In the genomic region with DNA sequence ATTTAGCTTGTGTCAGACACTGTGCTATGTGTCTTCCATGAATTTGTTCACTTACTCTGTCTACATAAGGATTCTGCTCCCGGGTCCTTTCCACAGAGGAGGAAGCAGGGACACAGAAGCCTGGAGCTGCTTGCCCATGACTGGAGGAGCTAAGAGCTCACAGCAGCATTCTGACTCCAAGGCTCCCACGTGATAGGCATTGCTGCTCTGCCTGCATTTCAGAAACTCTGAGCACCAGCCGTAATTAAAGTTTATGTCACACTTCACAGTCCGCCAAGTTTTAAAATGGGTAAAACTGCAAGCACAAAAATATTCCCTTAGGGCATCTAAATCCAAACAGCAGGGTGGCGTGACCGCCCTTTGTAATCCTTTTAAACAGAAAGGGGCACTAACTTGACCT, we compare ENCODE assay signal across 12 mouse cellular contexts.
A peak's percentile ranks its signal among the peaks of the same experiment; 100 is the strongest.
DNase-seq lines count a peak whose midpoint lies in the region; ATAC-seq lines count a peak whose summit lies in the region.
"Had no signal": no experiment of that assay in that cellular context is flagged by ENCODE, and none has a peak within 500 bp of the region (broad histone marks: within the 10 kb centered on the region; RNA-seq: fewer than 3 reads in every experiment).

No protein-coding gene starts in this region.

- H3K4me1 ChIP-seq in kidney, embryonic 15.5 days: peaks cover 20% of the 10 kb centered on the region
- H3K4me1 ChIP-seq in limb, embryonic 13.5 days: peaks cover 22% of the 10 kb centered on the region
- H3K4me1 ChIP-seq: heart, embryonic 15.5 days had no signal

- DNase-seq in kidney, adult 8-10 months: no peak
- DNase-seq in brain, adult 2 months (ENCODE audit: low read depth, low spot score): peak; percentile 74
- DNase-seq in embryo, embryonic 10.5 days (ENCODE audit: low spot score): peak; percentile 35
- DNase-seq in urinary bladder, postnatal 36 days (ENCODE audit: low spot score in 2 of 2): no peak
- DNase-seq in frontal cortex, postnatal 25 days (ENCODE audit: low spot score in 2 of 2): no peak
- DNase-seq: adrenal gland, postnatal 10 days; lung, postnatal 36 days; thymus, postnatal 4 days had no signal

- no peaks in the 10 kb centered on the region for H3K27me3 ChIP-seq in kidney, embryonic 15.5 days
- H3K27me3 ChIP-seq in limb, embryonic 13.5 days: no peaks in the 10 kb centered on the region
- H3K27me3 ChIP-seq: heart, embryonic 15.5 days had no signal

- H3K36me3 ChIP-seq in kidney, embryonic 15.5 days: no peaks in the 10 kb centered on the region
- no peaks in the 10 kb centered on the region for H3K36me3 ChIP-seq in limb, embryonic 13.5 days
- H3K36me3 ChIP-seq: heart, embryonic 15.5 days had no signal

- H3K4me3 ChIP-seq in kidney, embryonic 15.5 days (replicated peaks): no peak overlapping the region
- no peak overlapping the region for H3K4me3 ChIP-seq in limb, embryonic 13.5 days
- H3K4me3 ChIP-seq: heart, embryonic 15.5 days had no signal

- H3K4me2 ChIP-seq in kidney, embryonic 15.5 days: peak overlapping the region; percentile 7; the same call in 1 of the 2 replicates
- peak overlapping the region; percentile 29; the same call in 1 of the 2 replicates for H3K4me2 ChIP-seq in limb, embryonic 13.5 days (replicated peaks)
- H3K4me2 ChIP-seq: heart, embryonic 15.5 days had no signal

- 13% methylated on average over 6 of the region's 6 CpGs for WGBS in kidney, embryonic 15.5 days
- 17% methylated on average over 6 of the region's 6 CpGs for WGBS in limb, embryonic 13.5 days

- ATAC-seq in kidney, embryonic 15.5 days (replicated peaks; ENCODE audit: low FRiP score): peak; percentile 84
- ATAC-seq in limb, embryonic 13.5 days (ENCODE audit: low FRiP score, low read depth): peak; percentile 44; the same call in 1 of the 2 replicates
- ATAC-seq: hindbrain, embryonic 16.5 days had no signal

- no peak overlapping the region for H3K9ac ChIP-seq in kidney, embryonic 15.5 days
- no peak overlapping the region for H3K9ac ChIP-seq in limb, embryonic 13.5 days
- H3K9ac ChIP-seq: heart, embryonic 15.5 days had no signal

- H3K9me3 ChIP-seq in kidney, embryonic 15.5 days (replicated peaks): no peaks in the 10 kb centered on the region
- H3K9me3 ChIP-seq in limb, embryonic 13.5 days: no peaks in the 10 kb centered on the region
- H3K9me3 ChIP-seq: heart, embryonic 15.5 days had no signal

- peak overlapping the region; percentile 10; the same call in 1 of the 2 replicates for H3K27ac ChIP-seq in kidney, embryonic 15.5 days
- H3K27ac ChIP-seq in limb, embryonic 13.5 days: no peak overlapping the region
- H3K27ac ChIP-seq: heart, embryonic 15.5 days had no signal

Comparison
In these comparisons a context has a peak if more than half of its experiments do, and no peak if none do; other contexts are left out.
1. DNase-seq: peak in brain, adult 2 months (single experiment) and embryo, embryonic 10.5 days (single experiment); none in kidney, adult 8-10 months (0 of 2), urinary bladder, postnatal 36 days (0 of 2) and frontal cortex, postnatal 25 days (0 of 2).